Mouse (Mus musculus) Patski (cell line): ENCODE data around the gene Zic1. TPM values are rescaled to one million over a fixed set of nuclear protein-coding genes. Genes with fewer than 3 reads are reported as not detected.

Source experiments
- ATAC-seq: fragments of 100-300 bp; one replicate; pipeline ENCODE4 v1.8.0; 2021
- CTCF ChIA-PET: fragments of 350-600 bp; sonication (Branson Sonifier 250); formaldehyde crosslinking; loops from one replicate; lab custom pipeline; 2022; ENCODE audit warnings: inconsistent platforms; lab: Charles Lee
- POLR2A ChIA-PET: fragments of 350-600 bp; sonication (Branson Sonifier 250); formaldehyde crosslinking; loops from one replicate; lab custom pipeline; 2022; ENCODE audit warnings: antibody characterized with exemption, inconsistent platforms; lab: Charles Lee
- DNase-seq: peaks from one replicate; pipeline ENCODE4 v3.0.0-alpha.2; 2011; ENCODE audit warnings: low read depth, low spot score
- H3K27me3 ChIP-seq: fragments of 371-371 bp; one replicate; pipeline ENCODE4 v1.5.1; 2021
- CTCF ChIP-seq: fragments of 100-300 bp; IDR thresholded peaks from one replicate; pipeline ENCODE4 v1.5.1; 2021
- in situ Hi-C: fragments of 300-500 bp; cut with MboI; formaldehyde crosslinking; loops from 3 replicates; pipeline ENCODE4 v1.11.1; 2018; ENCODE audit warnings: low pct_unique_long_range_greater_than_20kb, mixed read lengths
- polyA plus RNA-seq: library from polyadenylated mRNA; unstranded; gene quantifications from one replicate; pipeline ENCODE4 v1.2.3, GENCODE M21; 2021

Zic1 gene
- polyA plus RNA-seq, 1 experiment from 2014 or later = not detected

DNA sequence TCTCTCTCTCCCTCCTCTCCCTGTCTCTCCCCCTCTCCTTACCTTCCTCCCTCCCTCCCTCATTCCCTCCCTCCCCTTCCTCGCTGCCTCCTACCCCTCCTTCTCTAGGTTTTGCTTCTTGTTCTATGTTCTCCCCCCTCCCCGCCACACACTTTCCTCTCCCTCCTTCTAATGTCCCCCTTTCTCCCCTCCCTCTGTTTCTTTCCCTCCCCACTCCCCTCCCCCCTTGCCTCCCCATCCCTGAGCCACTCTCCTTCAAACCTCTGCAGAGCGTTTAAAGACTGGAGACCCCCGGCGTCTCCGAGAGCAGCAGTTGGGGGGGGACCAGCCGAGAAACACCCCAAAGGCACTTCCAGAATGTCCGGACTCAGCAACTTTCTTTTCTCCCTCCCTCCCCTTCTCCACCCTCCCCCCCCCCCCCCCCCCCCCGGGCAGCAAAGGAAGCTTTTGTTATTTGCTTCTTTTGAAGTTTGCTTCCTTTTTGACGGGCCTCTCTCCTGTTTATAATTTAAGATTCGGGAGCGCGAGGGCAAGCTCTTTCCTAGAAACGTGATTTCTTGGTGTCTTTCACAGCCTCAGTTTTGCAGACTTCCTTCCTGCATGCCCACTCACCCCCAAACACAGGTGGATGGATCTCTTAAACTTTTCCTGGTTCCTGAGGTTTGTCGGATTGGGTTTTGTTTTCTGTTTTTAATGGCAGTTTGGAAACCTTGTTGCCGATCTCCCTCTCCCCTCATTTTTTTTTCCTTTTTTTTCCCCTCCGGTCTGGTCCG lies 802 bp upstream of the Zic1 start:
- ChIA-PET CTCF (no interaction called here), POLR2A (no interaction called here)
- peaks cover 63% of the 10 kb centered on the region for H3K27me3 ChIP-seq
- in situ Hi-C loops = no loop called here
- ATAC-seq = no peak
- TF ChIP-seq CTCF = no peak
- no peak for DNase-seq

DNA sequence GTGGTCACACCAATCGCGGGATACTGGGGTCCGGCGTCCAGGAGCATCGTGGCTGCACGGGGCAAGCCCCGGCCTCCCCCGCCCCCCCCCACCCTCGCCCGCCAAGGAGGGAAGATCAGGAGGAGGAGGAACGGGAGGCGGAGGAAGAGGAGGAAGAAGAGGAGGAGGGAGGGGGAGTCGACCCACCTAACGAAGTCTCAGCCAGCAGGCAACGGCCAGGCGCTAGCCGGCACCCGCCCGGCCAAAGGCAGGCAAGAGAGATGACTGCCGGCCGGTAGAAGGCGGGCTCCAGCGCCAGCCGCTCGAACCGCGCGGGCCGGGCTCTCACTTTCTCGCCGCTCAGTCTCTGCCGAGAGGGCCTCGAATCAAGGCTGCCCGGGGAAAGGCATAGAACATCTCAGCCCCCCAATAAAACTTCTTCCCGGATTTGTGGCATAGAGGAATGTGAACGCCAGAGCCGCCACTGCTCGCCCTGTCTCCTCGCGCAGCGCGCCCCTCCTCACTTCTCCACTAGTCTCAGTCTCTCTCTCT lies 574 bp downstream of the Zic1 start:
- no peak for TF ChIP-seq CTCF
- no peak for DNase-seq
- ChIA-PET POLR2A (no interaction called here), CTCF (no interaction called here)
- in situ Hi-C loops = no loop called here
- H3K27me3 ChIP-seq = peaks cover 66% of the 10 kb centered on the region
- no peak for ATAC-seq

DNA sequence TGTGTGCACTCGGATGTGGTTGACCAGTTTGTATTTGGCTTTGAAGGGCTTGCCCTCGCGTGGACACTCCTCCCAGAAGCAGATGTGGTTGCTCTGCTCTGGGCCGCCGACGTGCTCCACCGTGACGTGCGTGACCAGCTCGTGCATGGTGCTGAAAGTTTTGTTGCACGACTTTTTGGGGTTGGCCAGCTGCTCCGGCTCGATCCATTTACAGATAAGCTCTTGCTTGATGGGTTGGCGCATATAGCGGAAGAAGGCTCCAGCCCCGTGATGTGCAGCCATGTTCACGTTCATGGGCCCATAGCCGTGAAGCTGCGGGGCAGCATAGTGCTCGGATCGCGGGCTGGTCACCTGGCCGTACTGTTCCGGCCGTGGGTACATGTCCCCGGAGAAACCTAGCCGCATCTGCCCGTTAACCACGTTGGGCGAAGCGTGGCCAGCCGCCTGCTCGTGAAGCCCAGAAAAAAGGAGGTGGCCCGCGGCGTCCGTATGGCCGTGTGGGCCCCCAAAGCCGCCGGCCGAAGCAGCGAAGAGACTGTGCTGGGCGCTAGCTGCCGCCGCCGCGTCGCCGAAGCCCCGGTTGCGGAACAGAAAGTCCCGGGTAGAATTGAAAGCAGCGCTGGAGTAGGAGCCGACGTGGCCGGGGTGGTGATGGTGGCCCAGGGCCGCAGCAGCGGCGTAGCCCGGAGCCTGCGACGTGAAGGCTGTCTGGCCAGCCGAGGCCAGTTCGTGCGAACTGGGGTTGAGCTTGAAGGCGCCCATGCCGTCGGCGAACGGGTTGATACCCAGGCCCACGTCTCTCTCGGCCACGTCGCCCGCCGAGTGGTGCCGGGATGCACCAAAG lies 1.3 kb downstream of the Zic1 start:
- in situ Hi-C loops = no loop called here

DNA sequence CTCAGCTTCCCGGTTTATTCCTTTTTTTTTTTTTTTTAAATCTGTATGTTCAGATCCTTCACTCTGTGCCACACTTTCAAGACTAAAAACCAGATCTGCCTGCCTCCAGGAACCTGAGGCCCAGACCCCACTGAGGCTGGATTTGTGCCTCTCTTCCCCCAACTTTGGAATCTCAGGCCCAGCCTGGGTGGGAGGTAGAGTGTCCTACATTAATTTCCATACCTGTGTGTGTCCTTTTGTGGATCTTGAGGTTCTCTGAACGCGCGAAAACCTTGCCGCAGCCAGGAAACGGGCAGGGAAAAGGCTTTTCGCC lies 1.8 kb downstream of the Zic1 start:
- ChIA-PET CTCF (no interaction called here), POLR2A (no interaction called here)
- in situ Hi-C loops = no loop called here
- DNase-seq (no peak), ATAC-seq (no peak)
- peaks cover 69% of the 10 kb centered on the region for H3K27me3 ChIP-seq
- TF ChIP-seq CTCF = no peak

More for the DNA sequence above, 1.3 kb downstream of the Zic1 start:
- ChIA-PET POLR2A (no interaction called here), CTCF (no interaction called here)
- DNase-seq (no peak), ATAC-seq (no peak)
- H3K27me3 ChIP-seq = peaks cover 66% of the 10 kb centered on the region
- no peak for TF ChIP-seq CTCF

DNA sequence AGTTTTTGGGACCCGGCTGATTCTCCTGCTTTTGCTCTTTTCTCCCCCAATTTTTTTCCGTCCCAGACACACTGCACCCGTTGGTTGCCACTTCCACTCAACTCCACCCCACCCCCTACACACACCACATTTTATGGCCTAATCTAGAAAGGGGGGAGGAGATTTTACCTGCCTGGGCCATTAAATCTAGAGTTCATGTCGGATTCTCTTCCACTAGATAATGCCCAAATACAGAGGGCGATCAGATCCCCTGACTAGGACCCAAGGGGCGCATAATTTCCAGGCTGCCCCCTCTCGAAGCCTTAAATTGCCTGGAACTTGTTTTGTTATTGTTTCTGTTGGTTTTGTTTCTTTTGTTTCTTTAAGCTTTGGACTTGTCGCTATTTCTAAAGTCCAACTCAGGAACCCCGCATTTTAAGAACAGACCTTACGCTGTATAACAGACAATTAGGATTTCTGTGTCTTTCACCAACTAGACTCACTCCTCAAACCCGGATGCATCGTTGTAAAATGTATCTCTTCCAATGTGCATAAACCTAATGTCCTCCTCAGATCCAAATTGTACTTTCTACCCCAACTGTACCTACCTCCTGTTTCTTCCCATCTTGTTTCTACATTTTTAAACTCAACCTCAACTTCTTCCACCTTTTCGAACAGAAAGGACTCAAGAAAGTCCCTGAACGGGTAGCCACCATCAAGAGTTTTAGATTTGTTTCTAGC lies 2.4 kb downstream of the Zic1 start:
- DNase-seq = no peak
- POLR2A ChIA-PET = no interaction called here
- in situ Hi-C loops = no loop called here

DNA sequence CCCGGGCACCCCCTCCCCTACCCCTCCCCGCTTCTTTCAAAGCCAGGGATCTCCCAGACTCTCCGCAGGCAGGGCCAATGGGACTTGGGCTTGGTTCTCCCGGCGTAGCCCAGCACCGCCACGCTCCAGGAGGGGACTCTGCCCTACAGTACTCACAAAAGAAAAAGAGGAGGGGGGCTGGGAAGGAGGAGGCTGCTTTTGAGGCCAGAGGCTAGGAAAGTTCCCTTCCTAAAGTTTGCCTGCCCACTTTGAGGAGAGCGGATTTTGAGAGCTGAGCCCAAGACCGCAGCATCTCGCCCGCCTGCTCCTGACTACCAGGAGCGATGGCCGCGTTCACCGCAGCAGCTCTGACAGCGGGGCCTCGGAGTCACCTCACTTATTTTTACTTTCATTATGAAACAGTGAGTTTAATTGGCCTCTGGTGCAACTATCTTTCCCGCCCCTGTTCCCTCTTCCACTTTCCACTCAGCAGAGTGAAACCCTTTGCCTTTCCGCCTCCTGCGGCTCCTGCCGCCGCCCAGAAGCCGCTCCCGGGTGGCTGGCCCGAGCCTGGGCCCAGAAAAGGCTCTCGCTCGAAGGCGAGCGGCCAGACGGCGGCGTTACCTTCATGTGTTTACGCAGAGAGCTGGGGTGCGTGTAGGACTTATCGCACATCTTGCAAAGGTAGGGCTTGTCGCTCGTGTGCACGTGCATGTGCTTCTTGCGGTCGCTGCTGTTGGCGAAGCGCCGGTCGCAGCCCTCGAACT lies 3.6 kb downstream of the Zic1 start, which contains the start of gene Zic4:
Zic4 (plus strand) TSS at position 558 of the 746 bp plus-strand sequence.
- no peak for DNase-seq
- ChIA-PET CTCF (no interaction called here), POLR2A (no interaction called here)
- TF ChIP-seq CTCF = no peak
- ATAC-seq = peak; percentile 36
- H3K27me3 ChIP-seq = peaks cover 73% of the 10 kb centered on the region
- in situ Hi-C loops = no loop called here

More for the DNA sequence above, 2.4 kb downstream of the Zic1 start:
- H3K27me3 ChIP-seq = peaks cover 70% of the 10 kb centered on the region
- CTCF ChIA-PET = no interaction called here
- no peak for TF ChIP-seq CTCF
- ATAC-seq = no peak

GRCm38 (mm10) chr9:91361033-91361855 lies 4.4 kb downstream of the Zic1 start:
- DNase-seq = no peak
- CTCF ChIA-PET = no interaction called here
- in situ Hi-C loops = no loop called here
- TF ChIP-seq CTCF = no peak
- POLR2A ChIA-PET = no interaction called here
- H3K27me3 ChIP-seq = peaks cover 76% of the 10 kb centered on the region
- no peak for ATAC-seq

DNA sequence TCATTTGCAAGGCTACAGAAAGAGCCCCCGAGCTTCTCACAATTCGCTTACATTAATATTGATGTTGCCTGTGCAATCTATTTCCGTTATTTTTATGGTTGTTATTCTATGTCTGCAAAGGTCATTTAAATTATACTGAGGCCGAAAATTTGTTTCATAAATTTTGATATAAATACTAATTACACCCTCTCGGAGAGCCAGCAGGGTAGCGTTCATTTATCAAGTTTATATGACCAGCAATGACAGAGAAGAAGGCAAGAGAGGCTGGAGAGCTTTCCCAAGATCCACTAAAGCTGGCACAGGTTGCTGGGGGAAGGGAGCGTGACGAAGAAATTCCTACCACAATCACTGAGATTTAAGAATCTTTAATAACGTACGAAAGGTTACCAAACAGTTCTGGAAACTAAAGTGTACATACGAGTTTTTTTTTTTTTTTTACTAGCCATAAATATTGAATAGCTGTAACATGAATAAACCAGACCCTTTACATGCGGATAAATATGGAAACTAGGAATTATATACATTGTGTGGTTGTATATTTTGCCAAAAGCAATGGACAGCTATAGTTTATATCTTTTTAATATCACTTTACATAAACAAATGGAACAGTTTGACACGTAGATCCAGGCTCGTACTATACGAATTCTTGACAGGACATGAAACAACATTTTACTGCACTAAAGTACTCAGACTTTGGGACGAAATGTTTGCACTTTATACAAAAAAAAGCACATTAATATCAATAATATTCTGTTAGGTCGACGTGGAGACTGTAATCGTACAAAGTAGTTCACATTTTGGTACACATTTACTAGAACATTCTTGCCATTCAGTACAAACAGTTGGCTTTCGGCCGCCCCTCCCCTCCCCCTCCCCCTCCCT lies 5.2 kb downstream of the Zic1 start:
- peaks cover 77% of the 10 kb centered on the region for H3K27me3 ChIP-seq
- POLR2A ChIA-PET = interaction anchor here (0.5 kb wide), 1 partner anchor 46 kb away, joined by 3 read pairs; no protein-coding TSS in a partner anchor
- CTCF ChIA-PET = no interaction called here
- in situ Hi-C loops = no loop called here
- no peak for TF ChIP-seq CTCF
- ATAC-seq (no peak), DNase-seq (no peak)
